27 mouse cellular contexts compared by ENCODE assay signal in the genomic region with DNA sequence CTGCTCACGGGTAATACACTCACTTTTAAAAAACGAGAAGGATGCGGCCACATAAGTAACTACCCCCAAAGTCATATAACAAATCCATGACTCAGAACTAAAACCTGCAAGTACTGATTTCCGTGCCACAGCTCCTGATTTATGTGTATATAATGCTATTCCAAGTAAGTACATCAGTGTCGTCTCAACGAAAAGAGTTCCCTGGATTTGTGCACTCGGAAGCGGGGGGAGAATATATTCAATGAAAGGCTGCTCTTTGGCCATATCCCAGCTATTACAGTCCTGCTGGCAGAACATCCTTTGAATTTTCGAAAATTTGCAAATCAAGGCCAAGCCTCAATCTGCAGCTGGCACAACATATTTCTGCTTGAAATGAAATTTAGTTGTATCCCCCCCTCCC. TPM values are rescaled to one million over a fixed set of nuclear protein-coding genes. Genes with fewer than 3 reads are reported as not detected.
DNase-seq lines count a peak whose midpoint lies in the region; ATAC-seq lines count a peak whose summit lies in the region.
"Had no signal": no experiment of that assay in that cellular context is flagged by ENCODE, and none has a peak within 500 bp of the region (broad histone marks: within the 10 kb centered on the region; RNA-seq: fewer than 3 reads in every experiment).

No protein-coding gene starts in this region.

- no peak overlapping the region for H3K4me3 ChIP-seq in forebrain, embryonic 16.5 days (replicated peaks; ENCODE audit: low read length)
- no peak overlapping the region for H3K4me3 ChIP-seq in liver, embryonic 12.5 days
- H3K4me3 ChIP-seq: embryonic facial prominence, embryonic 15.5 days; gastrocnemius, adult 2 months; hindbrain, embryonic 15.5 days; limb, embryonic 12.5 days; midbrain, embryonic 12.5 days; neural tube, embryonic 13.5 days had no signal

- no peak overlapping the region for H3K9ac ChIP-seq in forebrain, embryonic 16.5 days (replicated peaks; ENCODE audit: low read depth, low read length)
- no peak overlapping the region for H3K9ac ChIP-seq in liver, embryonic 12.5 days
- H3K9ac ChIP-seq: embryonic facial prominence, embryonic 15.5 days; hindbrain, embryonic 15.5 days; limb, embryonic 12.5 days; midbrain, embryonic 12.5 days; neural tube, embryonic 13.5 days had no signal

- H3K36me3 ChIP-seq in forebrain, embryonic 16.5 days (ENCODE audit: control insufficient read depth, insufficient read depth): no peaks in the 10 kb centered on the region
- H3K36me3 ChIP-seq in liver, embryonic 12.5 days: no peaks in the 10 kb centered on the region
- H3K36me3 ChIP-seq: embryonic facial prominence, embryonic 15.5 days; hindbrain, embryonic 15.5 days; limb, embryonic 12.5 days; midbrain, embryonic 12.5 days; neural tube, embryonic 13.5 days had no signal

- 51% methylated on average over 9 of the region's 9 CpGs for WGBS in forebrain, embryonic 16.5 days
- WGBS in liver, embryonic 12.5 days (ENCODE audit: insufficient replicate concordance): 69% methylated on average over 9 of the region's 9 CpGs

- H3K9me3 ChIP-seq in forebrain, embryonic 16.5 days (ENCODE audit: control insufficient read depth, low read length): no peaks in the 10 kb centered on the region
- no peaks in the 10 kb centered on the region for H3K9me3 ChIP-seq in liver, embryonic 12.5 days (replicated peaks)
- H3K9me3 ChIP-seq: embryonic facial prominence, embryonic 15.5 days; hindbrain, embryonic 15.5 days; limb, embryonic 12.5 days; midbrain, embryonic 12.5 days; neural tube, embryonic 13.5 days had no signal

- 0 out of 2 replicates have a peak, but pooled peaks cover 4% of the 10 kb centered on the region for H3K4me1 ChIP-seq in forebrain, embryonic 16.5 days (replicated peaks; ENCODE audit: control insufficient read depth, insufficient read depth, low read length)
- no peaks in the 10 kb centered on the region for H3K4me1 ChIP-seq in liver, embryonic 12.5 days
- H3K4me1 ChIP-seq: embryonic facial prominence, embryonic 15.5 days; hindbrain, embryonic 15.5 days; limb, embryonic 12.5 days; midbrain, embryonic 12.5 days; neural tube, embryonic 13.5 days had no signal

- no peak overlapping the region for H3K4me2 ChIP-seq in forebrain, embryonic 16.5 days (ENCODE audit: low read length)
- no peak overlapping the region for H3K4me2 ChIP-seq in liver, embryonic 12.5 days
- H3K4me2 ChIP-seq: embryonic facial prominence, embryonic 15.5 days; hindbrain, embryonic 15.5 days; limb, embryonic 12.5 days; liver, embryonic 11.5 days; midbrain, embryonic 12.5 days; neural tube, embryonic 13.5 days had no signal

- no peak overlapping the region for H3K27ac ChIP-seq in forebrain, embryonic 16.5 days (ENCODE audit: low read length)
- H3K27ac ChIP-seq in liver, embryonic 12.5 days: no peak overlapping the region
- H3K27ac ChIP-seq: embryonic facial prominence, embryonic 15.5 days; gastrocnemius, adult 2 months; hindbrain, embryonic 15.5 days; limb, embryonic 12.5 days; midbrain, embryonic 12.5 days; neural tube, embryonic 13.5 days had no signal

- peak; percentile 68 for ATAC-seq in frontal cortex, adult (ENCODE audit: low TSS enrichment)
- ATAC-seq in forebrain, embryonic 16.5 days: peak; percentile 66
- ATAC-seq in liver, embryonic 12.5 days: no peak
- ATAC-seq: CD4-positive, CD25-positive, alpha-beta regulatory T cell, adult 4 months; intestine, embryonic 16.5 days had no signal

- no peaks in the 10 kb centered on the region for H3K27me3 ChIP-seq in forebrain, embryonic 16.5 days (replicated peaks; ENCODE audit: control insufficient read depth, insufficient read depth, low read length)
- no peaks in the 10 kb centered on the region for H3K27me3 ChIP-seq in liver, embryonic 12.5 days (replicated peaks)
- H3K27me3 ChIP-seq: embryonic facial prominence, embryonic 15.5 days; hindbrain, embryonic 15.5 days; limb, embryonic 12.5 days; midbrain, embryonic 12.5 days; neural tube, embryonic 13.5 days had no signal

- intact Hi-C loops in left cerebral cortex, postnatal 4 days (cut with DNase I): no loop called here
- intact Hi-C loops in left cerebral cortex, postnatal 25 days (cut with DNase I): no loop called here

- no peak for DNase-seq in frontal cortex, postnatal 25 days (ENCODE audit: low spot score in 2 of 2)
- DNase-seq in left cerebral cortex, postnatal 4 days: peak; percentile 3
- DNase-seq in left cerebral cortex, postnatal 25 days (ENCODE audit: low spot score in 2 of 2): no peak
- DNase-seq in NIH3T3 (ENCODE audit: low read depth): peak; percentile 74
- no peak for DNase-seq in urinary bladder, postnatal 25 days (ENCODE audit: low spot score)
- DNase-seq: cerebellum, adult 2 months; gastrocnemius, adult 2 months; heart, postnatal 4 days; kidney, postnatal 25 days; lung, adult 18-20 months; lung, postnatal 10 days; retina, postnatal 1 day; thymus, postnatal 14 days had no signal

RNA-seq across cellular contexts. Expression of gene Trhde, which starts 43.5 kb away (rescaled TPM):
- total RNA-seq in left cerebral cortex, postnatal 4 days (2021): 10 to 100 TPM; 18.6 to 18.7 TPM
- total RNA-seq in left cerebral cortex, postnatal 25 days (2021): 10 to 100 TPM; 32.1 to 33.0 TPM
- 2.0 and 4.4 TPM in 2 replicates for polyA plus RNA-seq in forebrain, embryonic 16.5 days (2015; fragmentation: Nextera tagmentation; extraction: Ambion mirVana)
- not detected in 2 replicates for polyA plus RNA-seq in liver, embryonic 12.5 days (2016; fragmentation: Nextera tagmentation; extraction: Ambion mirVana)
- total RNA-seq: common myeloid progenitor, adult 5-6 weeks; megakaryocyte progenitor cell, adult 5-6 weeks had no signal
- polyA plus RNA-seq: CD4-positive, CD25-positive, alpha-beta regulatory T cell, adult 4 months; liver, embryonic 11.5 days; spleen, adult 2 months had no signal

Comparison
In these comparisons a context has a peak if more than half of its experiments do, and no peak if none do; other contexts are left out.
1. DNase-seq: peak in left cerebral cortex, postnatal 4 days (single experiment) and NIH3T3 (single experiment); none in frontal cortex, postnatal 25 days (0 of 2), left cerebral cortex, postnatal 25 days (0 of 2) and urinary bladder, postnatal 25 days (single experiment).